Mouse (Mus musculus): Measurements from ENCODE around the gene Ccdc107. TPM values are rescaled to one million over a fixed set of nuclear protein-coding genes. Genes with fewer than 3 reads are reported as not detected.

Gene Ccdc107
- 73.7 and 73.8 TPM in 2 replicates for polyA plus RNA-seq (2015; fragmentation: Nextera tagmentation; extraction: Ambion mirVana)

- Histone ChIP-seq H3K27ac (ENCODE audit: low read length) (peak within 1 kb of the TSS; percentile 90), H3K4me3 (ENCODE audit: low read length) (peak within 1 kb of the TSS; percentile 80), H3K9ac (ENCODE audit: low read length) (peak within 1 kb of the TSS; percentile 83), H3K27me3 (ENCODE audit: control insufficient read depth, insufficient read depth, low read depth, low read length) (no peaks in the 10 kb centered on the region), H3K4me1 (replicated peaks; ENCODE audit: control insufficient read depth, insufficient read depth, low read length) (peaks cover 11% of the 10 kb centered on the region), H3K36me3 (ENCODE audit: control insufficient read depth, insufficient read depth, low read length) (0 out of 2 replicates have a peak, but pooled peaks cover 6% of the 10 kb centered on the region), H3K4me2 (ENCODE audit: low read depth, low read length) (peak within 1 kb of the TSS; percentile 67), H3K9me3 (ENCODE audit: control insufficient read depth, low read length) (no peaks in the 10 kb centered on the region)
- ATAC-seq (ENCODE audit: low read depth), result peak; percentile 98
- under 1% methylated on average over 25 of the region's 25 CpGs for whole genome bisulfite sequencing
These were observed at the start of gene Ccdc107 for GRCm38 (mm10) chr4:43492821-43493185. Ccdc107 (plus strand) TSS chr4:43492900.

GRCm38 (mm10) chr4:43443511-43443910, 49.2 kb upstream of the Ccdc107 start:
- Histone ChIP-seq H3K4me1 (replicated peaks; ENCODE audit: control insufficient read depth, insufficient read depth, low read length) (peaks cover 11% of the 10 kb centered on the region), H3K4me2 (ENCODE audit: low read depth, low read length) (peak overlapping the region; percentile 92), H3K27ac (ENCODE audit: low read length) (peak overlapping the region; percentile 91), H3K9me3 (ENCODE audit: control insufficient read depth, low read length) (no peaks in the 10 kb centered on the region), H3K4me3 (ENCODE audit: low read length) (peak overlapping the region; percentile 95), H3K36me3 (ENCODE audit: control insufficient read depth, insufficient read depth, low read length) (peaks cover 24% of the 10 kb centered on the region), H3K9ac (ENCODE audit: low read length) (peak overlapping the region; percentile 98), H3K27me3 (ENCODE audit: control insufficient read depth, insufficient read depth, low read depth, low read length) (no peaks in the 10 kb centered on the region)
- 2% methylated on average over 26 of the region's 28 CpGs for WGBS
- ATAC-seq (ENCODE audit: low read depth), result no peak; the same call in 1 of the 2 replicates

- Histone ChIP-seq H3K36me3 (ENCODE audit: control insufficient read depth, insufficient read depth, low read length) (peaks cover 24% of the 10 kb centered on the region), H3K4me3 (ENCODE audit: low read length) (no peak overlapping the region), H3K27me3 (ENCODE audit: control insufficient read depth, insufficient read depth, low read depth, low read length) (peaks cover 4% of the 10 kb centered on the region; the same call in 1 of the 2 replicates), H3K9me3 (ENCODE audit: control insufficient read depth, low read length) (peaks cover 3% of the 10 kb centered on the region; the same call in 1 of the 2 replicates), H3K9ac (ENCODE audit: low read length) (no peak overlapping the region), H3K4me1 (replicated peaks; ENCODE audit: control insufficient read depth, insufficient read depth, low read length) (peaks cover 11% of the 10 kb centered on the region), H3K4me2 (ENCODE audit: low read depth, low read length) (no peak overlapping the region), H3K27ac (ENCODE audit: low read length) (no peak overlapping the region)
- no peak for ATAC-seq (ENCODE audit: low read depth)
- WGBS, result 84% methylated on average over 13 of the region's 13 CpGs
These were observed 45.4 kb upstream of the Ccdc107 start for GRCm38 (mm10) chr4:43447251-43447650.

GRCm38 (mm10) chr4:43448554-43448953, 44.1 kb upstream of the Ccdc107 start:
- H3K4me1 ChIP-seq (replicated peaks; ENCODE audit: control insufficient read depth, insufficient read depth, low read length), result peaks cover 15% of the 10 kb centered on the region
- ATAC-seq (ENCODE audit: low read depth), result no peak
- H3K27ac ChIP-seq (ENCODE audit: low read length), result no peak overlapping the region
- no peak overlapping the region for H3K4me3 ChIP-seq (ENCODE audit: low read length)
- H3K36me3 ChIP-seq (ENCODE audit: control insufficient read depth, insufficient read depth, low read length), result peaks cover 24% of the 10 kb centered on the region
- 89% methylated on average over 3 of the region's 3 CpGs for WGBS
- peaks cover 11% of the 10 kb centered on the region for H3K27me3 ChIP-seq (ENCODE audit: control insufficient read depth, insufficient read depth, low read depth, low read length)
- H3K4me2 ChIP-seq (ENCODE audit: low read depth, low read length), result no peak overlapping the region
- H3K9ac ChIP-seq (ENCODE audit: low read length), result no peak overlapping the region
- H3K9me3 ChIP-seq (ENCODE audit: control insufficient read depth, low read length), result peaks cover 3% of the 10 kb centered on the region; the same call in 1 of the 2 replicates

DNA sequence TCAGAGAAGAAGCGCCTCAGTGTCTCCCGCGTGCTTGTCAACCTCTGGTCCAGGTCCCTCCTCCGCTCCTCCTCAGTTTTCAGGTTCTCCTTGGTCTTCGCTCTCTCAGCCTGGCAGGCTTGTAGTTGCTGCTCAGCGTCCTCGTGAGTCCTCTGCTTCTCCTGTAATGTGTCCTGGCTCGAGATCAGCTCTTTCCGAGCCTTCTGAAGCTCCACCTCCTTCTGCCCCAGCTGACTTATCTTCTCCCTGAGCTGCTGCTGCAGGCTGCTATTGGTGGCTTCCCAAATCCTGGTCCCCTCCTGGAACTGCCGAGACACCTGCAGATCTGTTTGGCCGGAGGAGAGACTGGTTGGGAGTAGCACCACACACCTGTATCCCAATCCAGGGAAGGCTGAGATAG, 40.4 kb upstream of the Ccdc107 start:
- Histone ChIP-seq H3K9me3 (ENCODE audit: control insufficient read depth, low read length) (peaks cover 3% of the 10 kb centered on the region; the same call in 1 of the 2 replicates), H3K36me3 (ENCODE audit: control insufficient read depth, insufficient read depth, low read length) (peaks cover 5% of the 10 kb centered on the region), H3K27me3 (ENCODE audit: control insufficient read depth, insufficient read depth, low read depth, low read length) (peaks cover 25% of the 10 kb centered on the region), H3K4me3 (ENCODE audit: low read length) (no peak overlapping the region), H3K9ac (ENCODE audit: low read length) (no peak overlapping the region), H3K4me2 (ENCODE audit: low read depth, low read length) (no peak overlapping the region), H3K4me1 (replicated peaks; ENCODE audit: control insufficient read depth, insufficient read depth, low read length) (peaks cover 15% of the 10 kb centered on the region), H3K27ac (ENCODE audit: low read length) (no peak overlapping the region)
- 47% methylated on average over 11 of the region's 11 CpGs for WGBS
- ATAC-seq (ENCODE audit: low read depth), result 0 out of 2 replicates have a peak, but pooled peaks have one; percentile 13

- WGBS, result 2% methylated on average over 17 of the region's 18 CpGs
- peaks cover 25% of the 10 kb centered on the region for H3K27me3 ChIP-seq (ENCODE audit: control insufficient read depth, insufficient read depth, low read depth, low read length)
These were observed 39.3 kb upstream of the Ccdc107 start for GRCm38 (mm10) chr4:43453413-43453812.

GRCm38 (mm10) chr4:43454041-43454836, 38.5 kb upstream of the Ccdc107 start, which contains the start of gene Cd72:
Cd72 (minus strand) TSS chr4:43454628.
- Histone ChIP-seq H3K9ac (ENCODE audit: low read length) (peak within 1 kb of the TSS; percentile 39), H3K36me3 (ENCODE audit: control insufficient read depth, insufficient read depth, low read length) (no peaks in the 10 kb centered on the region), H3K9me3 (ENCODE audit: control insufficient read depth, low read length) (peaks cover 3% of the 10 kb centered on the region; the same call in 1 of the 2 replicates), H3K4me3 (ENCODE audit: low read length) (peak within 1 kb of the TSS; percentile 17), H3K27me3 (ENCODE audit: control insufficient read depth, insufficient read depth, low read depth, low read length) (peaks cover 25% of the 10 kb centered on the region), H3K27ac (ENCODE audit: low read length) (no peak within 1 kb of the TSS), H3K4me2 (ENCODE audit: low read depth, low read length) (peak within 1 kb of the TSS; percentile 45), H3K4me1 (replicated peaks; ENCODE audit: control insufficient read depth, insufficient read depth, low read length) (peaks cover 15% of the 10 kb centered on the region)
- ATAC-seq (ENCODE audit: low read depth), result no peak
- 29% methylated on average over 20 of the region's 20 CpGs for WGBS

More at GRCm38 (mm10) chr4:43453413-43453812, 39.3 kb upstream of the Ccdc107 start:
- Histone ChIP-seq H3K4me1 (replicated peaks; ENCODE audit: control insufficient read depth, insufficient read depth, low read length) (peaks cover 15% of the 10 kb centered on the region), H3K27ac (ENCODE audit: low read length) (no peak overlapping the region), H3K9ac (ENCODE audit: low read length) (peak overlapping the region; percentile 39), H3K4me2 (ENCODE audit: low read depth, low read length) (peak overlapping the region; percentile 45), H3K9me3 (ENCODE audit: control insufficient read depth, low read length) (peaks cover 3% of the 10 kb centered on the region; the same call in 1 of the 2 replicates), H3K36me3 (ENCODE audit: control insufficient read depth, insufficient read depth, low read length) (no peaks in the 10 kb centered on the region), H3K4me3 (ENCODE audit: low read length) (peak overlapping the region; percentile 17)
- ATAC-seq (ENCODE audit: low read depth), result no peak

DNA sequence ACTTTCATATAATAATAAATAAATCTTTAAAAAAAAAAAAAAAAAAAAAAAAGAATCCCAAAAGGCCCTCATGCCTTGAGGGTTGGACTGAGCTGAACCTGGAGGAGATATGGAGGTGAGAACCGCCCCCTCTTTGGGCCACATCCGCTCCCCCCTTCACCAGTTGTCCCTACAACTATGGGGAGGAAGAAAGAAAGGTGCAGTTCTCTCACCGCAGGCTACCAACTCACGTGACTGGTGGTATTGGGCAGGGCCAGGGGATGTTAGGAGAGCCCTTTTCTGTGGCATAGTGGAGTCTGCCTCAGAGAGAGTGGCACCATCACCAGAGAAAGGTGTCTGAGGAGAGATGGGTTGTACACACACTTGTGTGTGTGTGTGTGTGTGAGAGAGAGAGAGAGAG, 36.2 kb upstream of the Ccdc107 start:
- no peak overlapping the region for H3K27ac ChIP-seq (ENCODE audit: low read length)
- no peaks in the 10 kb centered on the region for H3K36me3 ChIP-seq (ENCODE audit: control insufficient read depth, insufficient read depth, low read length)
- H3K9me3 ChIP-seq (ENCODE audit: control insufficient read depth, low read length), result peaks cover under 1% of the 10 kb centered on the region; the same call in 1 of the 2 replicates
- no peak for ATAC-seq (ENCODE audit: low read depth)
- peaks cover 25% of the 10 kb centered on the region for H3K27me3 ChIP-seq (ENCODE audit: control insufficient read depth, insufficient read depth, low read depth, low read length)
- peaks cover 15% of the 10 kb centered on the region for H3K4me1 ChIP-seq (replicated peaks; ENCODE audit: control insufficient read depth, insufficient read depth, low read length)
- H3K4me2 ChIP-seq (ENCODE audit: low read depth, low read length), result no peak overlapping the region
- WGBS, result 20% methylated on average over 4 of the region's 4 CpGs
- no peak overlapping the region for H3K4me3 ChIP-seq (ENCODE audit: low read length)
- no peak overlapping the region for H3K9ac ChIP-seq (ENCODE audit: low read length)

DNA sequence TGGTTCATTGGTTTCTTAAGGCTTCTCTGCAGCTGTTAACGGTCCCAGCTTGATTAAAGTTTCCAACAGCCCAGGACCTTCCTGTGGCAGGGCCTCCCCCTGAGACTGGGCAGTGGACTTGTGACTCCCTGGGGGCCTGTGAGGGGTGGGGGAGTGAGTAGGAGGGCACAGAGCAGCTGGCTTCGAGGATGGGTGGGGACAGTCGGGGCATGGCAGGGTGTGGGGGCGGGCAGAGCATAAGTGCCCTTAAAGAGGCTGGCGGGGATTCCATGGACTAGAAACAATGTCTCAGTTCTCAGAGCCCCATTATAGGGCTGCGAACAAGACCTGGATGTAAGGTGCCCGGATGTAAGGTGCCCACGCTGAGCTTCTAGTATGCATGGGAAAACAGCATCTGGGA, 35.6 kb upstream of the Ccdc107 start:
- peaks cover 15% of the 10 kb centered on the region for H3K4me1 ChIP-seq (replicated peaks; ENCODE audit: control insufficient read depth, insufficient read depth, low read length)
- no peak for ATAC-seq (ENCODE audit: low read depth)
- no peaks in the 10 kb centered on the region for H3K9me3 ChIP-seq (ENCODE audit: control insufficient read depth, low read length)
- no peak overlapping the region for H3K9ac ChIP-seq (ENCODE audit: low read length)
- WGBS, result 11% methylated on average over 8 of the region's 8 CpGs
- H3K36me3 ChIP-seq (ENCODE audit: control insufficient read depth, insufficient read depth, low read length), result no peaks in the 10 kb centered on the region
- peaks cover 22% of the 10 kb centered on the region for H3K27me3 ChIP-seq (ENCODE audit: control insufficient read depth, insufficient read depth, low read depth, low read length)
- H3K27ac ChIP-seq (ENCODE audit: low read length), result no peak overlapping the region
- no peak overlapping the region for H3K4me3 ChIP-seq (ENCODE audit: low read length)
- H3K4me2 ChIP-seq (ENCODE audit: low read depth, low read length), result no peak overlapping the region
